Mouse (Mus musculus): ENCODE results near the gene Hapln3.

Hapln3 gene

GRCm38 (mm10) chr7:79130843-79131444 lies at the start of gene Hapln3:
TSS of gene Hapln3 (minus strand) at chr7:79131018.
- peak; percentile 65 for DNase-seq (ENCODE audit: low spot score)

GRCm38 (mm10) chr7:79173800-79174199 lies 43.0 kb upstream of the Hapln3 start:
- no peak for DNase-seq (ENCODE audit: low spot score)

DNA sequence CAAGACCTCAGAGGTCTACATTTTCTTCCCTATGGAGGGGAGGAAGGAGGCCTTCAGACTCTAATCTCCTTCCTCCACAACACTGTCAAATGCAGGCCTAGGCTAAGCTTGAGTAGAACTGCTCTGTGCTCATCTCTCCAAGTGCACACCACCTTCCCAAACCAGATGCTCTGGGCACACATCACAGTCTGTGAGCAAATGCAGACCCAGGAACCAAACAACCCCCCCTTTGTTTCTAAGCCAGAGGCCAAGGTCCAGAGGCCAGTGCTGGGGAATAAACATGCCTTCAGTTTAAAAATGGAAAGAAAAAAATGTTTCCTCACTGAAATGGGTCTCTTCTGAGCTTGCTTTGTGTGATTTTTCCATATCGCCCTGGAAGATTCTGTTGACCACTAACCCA lies 41.0 kb upstream of the Hapln3 start:
- DNase-seq (ENCODE audit: low spot score) = no peak

GRCm38 (mm10) chr7:79167006-79167562 lies 36.3 kb upstream of the Hapln3 start:
- DNase-seq (ENCODE audit: low spot score) = peak; percentile 47

GRCm38 (mm10) chr7:79159406-79159805 lies 28.6 kb upstream of the Hapln3 start:
- no peak for DNase-seq (ENCODE audit: low spot score)

DNA sequence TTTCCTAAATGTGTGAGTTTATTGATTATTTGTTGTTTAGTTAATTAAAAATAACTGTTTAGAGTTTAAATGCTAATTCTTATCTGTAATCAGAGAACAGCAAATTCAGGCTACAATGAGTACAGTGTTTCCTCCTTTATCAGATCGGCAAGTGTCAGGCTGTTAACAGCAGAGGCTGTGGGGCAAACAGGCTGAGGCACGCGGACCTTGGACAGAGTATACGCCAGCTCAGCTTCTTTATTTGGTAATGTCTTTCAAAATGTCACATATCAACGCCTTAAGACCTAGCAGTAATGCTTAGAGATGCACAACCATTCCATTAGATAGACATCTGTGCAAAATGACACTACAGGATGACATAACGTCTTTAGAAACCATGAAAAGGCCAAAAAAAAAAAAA lies 18.7 kb upstream of the Hapln3 start:
- no peak for DNase-seq (ENCODE audit: low spot score)

DNA sequence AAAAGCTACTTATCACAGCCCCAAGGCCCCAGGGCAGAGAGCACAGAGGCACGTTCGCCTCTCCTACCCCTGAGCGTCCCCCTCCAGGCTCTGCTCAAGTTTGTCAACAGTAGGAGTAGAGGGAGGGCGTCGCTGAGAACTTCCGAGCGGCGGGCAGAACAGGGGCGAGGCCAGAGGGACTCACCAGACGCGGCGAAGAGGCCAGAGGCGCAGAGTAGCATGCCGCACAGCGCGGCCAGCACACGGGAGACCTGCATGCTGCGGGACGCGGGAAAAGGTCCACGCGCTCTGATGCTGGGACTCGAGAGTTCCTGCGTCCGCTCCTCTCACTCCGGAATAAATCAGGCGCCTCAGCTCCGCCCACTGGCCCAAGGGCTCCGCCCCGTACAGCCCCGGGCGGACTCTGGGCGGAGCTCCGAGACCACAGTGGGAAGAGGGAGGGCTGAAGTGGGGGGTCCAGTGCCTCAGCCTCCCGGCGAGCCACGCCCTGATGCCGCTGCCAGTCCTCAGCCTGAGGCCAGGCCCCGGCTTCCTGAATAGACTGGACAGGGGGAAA lies 18.0 kb upstream of the Hapln3 start, which contains the start of gene Mfge8:
Gene Mfge8, minus strand, starts transcription at position 350 of the 556 bp plus-strand sequence.
- DNase-seq (ENCODE audit: low spot score) = peak; percentile 96

DNA sequence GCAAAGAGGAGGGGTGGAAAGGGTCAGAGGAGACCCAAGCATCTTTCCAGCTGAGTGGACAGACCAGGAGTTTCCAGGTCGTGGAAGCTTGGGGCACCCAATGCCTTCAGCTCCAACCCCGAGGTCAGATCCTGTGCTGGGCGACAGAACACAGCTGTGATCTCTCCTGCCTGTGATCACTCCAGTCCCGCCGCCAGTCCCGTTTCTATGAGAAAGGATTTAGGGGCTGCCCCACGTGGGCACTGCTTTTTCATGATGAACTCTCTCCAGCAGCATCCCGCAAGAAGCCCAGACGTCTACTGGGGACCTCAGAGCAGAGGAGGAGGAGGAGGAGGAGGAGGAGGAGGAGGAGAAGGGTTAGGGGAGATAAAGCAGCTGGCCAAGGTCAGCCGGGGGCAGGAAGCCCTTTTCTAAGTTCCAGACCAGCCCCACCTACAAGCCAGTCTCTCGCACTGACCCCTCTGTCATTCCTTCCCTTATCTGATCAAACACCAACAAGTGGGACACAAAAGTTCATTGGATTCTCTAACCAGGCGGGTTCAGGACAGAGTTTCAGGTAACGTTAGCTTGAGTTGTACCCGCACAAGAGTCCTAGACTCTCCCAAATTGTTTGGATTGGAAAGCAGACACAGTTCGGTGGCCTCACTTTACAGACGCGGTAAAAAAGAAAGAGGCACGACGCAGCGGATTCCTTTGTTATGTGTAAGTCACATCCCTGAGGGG lies 17.3 kb upstream of the Hapln3 start:
- DNase-seq (ENCODE audit: low spot score) = peak; percentile 55

DNA sequence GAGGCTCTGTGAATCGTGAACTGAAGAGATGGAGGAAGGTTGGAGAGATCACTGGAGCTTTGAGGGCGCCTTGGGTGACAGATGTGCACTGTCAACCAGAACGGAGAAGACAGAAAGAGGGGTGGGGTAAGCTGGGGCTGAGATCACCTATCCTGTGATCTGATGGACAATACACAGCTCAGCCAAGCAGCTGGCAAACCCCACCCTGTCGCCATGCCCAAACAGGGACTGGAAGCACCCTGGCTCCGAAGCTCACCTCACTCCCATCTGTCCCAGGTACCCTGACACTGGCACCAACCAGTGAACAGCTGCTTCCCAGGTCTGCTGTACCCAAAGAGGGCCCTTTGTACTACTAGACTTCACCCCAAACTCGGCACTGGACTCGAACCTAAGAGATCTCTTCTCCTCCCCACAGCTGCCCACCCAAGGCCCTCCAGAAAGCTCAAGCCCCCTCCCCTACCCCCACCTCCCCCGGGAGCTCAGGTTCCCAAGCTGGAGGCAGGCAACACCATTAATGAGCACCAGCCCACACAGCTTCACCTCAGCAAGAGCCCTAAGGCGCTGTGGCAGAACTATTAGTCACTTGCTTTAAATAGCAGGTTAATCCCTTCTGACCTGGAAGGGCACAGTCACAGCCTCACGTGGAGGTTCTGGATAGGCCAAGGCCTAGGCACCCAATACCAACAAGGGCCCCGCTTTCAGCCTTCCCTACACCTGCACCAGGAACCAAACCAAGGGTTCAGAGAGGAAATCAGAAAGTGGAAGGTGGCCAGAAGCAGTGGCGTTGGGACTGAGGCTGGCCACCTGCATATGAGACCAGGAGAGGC lies 16.4 kb upstream of the Hapln3 start:
- no peak for DNase-seq (ENCODE audit: low spot score)

DNA sequence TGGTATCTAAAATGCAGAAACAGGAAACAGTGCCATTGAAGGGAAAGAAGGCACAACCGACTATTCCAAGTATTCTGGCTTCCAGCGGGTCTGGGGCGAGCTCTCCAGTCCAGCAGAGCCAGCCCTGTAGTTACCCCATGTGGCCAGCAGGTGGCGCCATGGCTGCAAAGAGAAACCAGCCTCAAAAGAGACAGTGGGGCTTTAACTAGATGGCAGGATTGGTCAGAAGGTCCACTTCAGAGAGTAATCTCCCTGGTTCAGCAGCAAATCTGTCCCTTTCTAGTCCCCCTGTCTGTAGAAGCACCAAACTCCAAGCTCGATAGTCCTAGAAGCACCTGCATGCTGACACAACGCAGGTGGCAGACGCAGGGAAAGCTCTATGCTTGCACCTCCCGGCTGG lies 10.1 kb upstream of the Hapln3 start:
- DNase-seq (ENCODE audit: low spot score) = peak; percentile 91

GRCm38 (mm10) chr7:79139891-79140591 lies 9.2 kb upstream of the Hapln3 start:
- DNase-seq (ENCODE audit: low spot score) = no peak

- DNase-seq (ENCODE audit: low spot score) = no peak
Observed at GRCm38 (mm10) chr7:79139328-79139824, 8.6 kb upstream of the Hapln3 start.

DNA sequence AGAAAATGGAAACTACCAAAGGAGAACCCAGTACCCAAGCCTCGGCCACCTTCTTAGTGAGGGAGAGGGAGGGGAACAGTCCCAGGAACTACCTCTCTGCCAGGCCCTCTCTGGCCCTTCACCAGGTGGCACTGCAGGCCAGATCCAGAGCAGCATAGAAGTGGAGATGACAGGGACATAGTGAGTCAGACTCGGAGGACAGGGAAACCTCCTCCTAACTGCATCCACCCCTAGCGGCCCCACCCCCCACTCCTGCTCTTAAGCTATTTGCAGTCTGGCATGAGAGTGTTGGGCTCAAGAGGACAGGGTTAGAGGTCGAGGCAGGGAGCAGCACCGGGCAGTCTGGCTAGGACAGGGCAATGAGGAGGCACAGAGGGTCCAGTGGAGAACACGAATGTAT lies 2.6 kb upstream of the Hapln3 start:
- DNase-seq (ENCODE audit: low spot score) = no peak

- DNase-seq (ENCODE audit: low spot score) = no peak
Observed at GRCm38 (mm10) chr7:79130385-79130784, 433 bp downstream of the Hapln3 start.

GRCm38 (mm10) chr7:79129883-79130282 lies 935 bp downstream of the Hapln3 start:
- peak; percentile 60 for DNase-seq (ENCODE audit: low spot score)

DNA sequence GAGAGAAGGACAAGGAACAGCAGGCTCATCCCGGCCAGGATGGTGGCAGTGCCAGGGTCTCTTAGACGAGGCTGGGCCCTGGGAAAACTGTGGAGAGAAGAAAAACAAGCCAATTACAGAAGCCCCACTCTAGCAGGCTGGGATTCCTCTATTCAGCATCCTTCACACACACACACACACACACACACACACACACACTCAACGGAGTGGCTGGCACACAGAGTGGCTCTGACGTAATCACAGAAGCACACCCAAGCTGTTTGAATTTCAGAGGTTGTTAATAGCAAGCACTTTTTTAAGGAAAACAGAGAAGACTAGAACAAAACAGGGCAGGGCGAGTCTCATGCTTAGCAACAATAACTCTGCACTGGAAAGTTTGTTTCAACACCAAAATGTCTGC lies 7.4 kb downstream of the Hapln3 start:
- DNase-seq (ENCODE audit: low spot score) = no peak

DNA sequence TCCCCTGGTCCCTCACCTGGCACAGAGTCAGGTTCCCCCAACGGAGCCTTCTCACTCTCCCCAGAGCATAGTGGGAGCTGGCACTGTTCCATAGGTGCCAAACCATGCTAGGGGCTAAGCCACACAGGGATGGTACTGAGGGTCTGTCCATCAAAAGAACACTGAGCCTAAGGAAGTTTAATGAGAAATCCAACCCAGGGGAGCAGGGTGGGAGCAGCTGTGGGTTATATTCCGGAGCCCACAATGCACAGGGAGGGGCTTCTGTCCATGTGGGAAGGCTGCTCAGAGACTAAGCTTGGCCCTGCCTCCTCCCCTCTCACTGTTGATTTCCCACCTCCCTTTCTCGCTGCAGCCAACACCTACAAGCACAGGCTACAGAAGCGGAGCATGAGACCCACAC lies 17.0 kb downstream of the Hapln3 start:
- DNase-seq (ENCODE audit: low spot score) = no peak

GRCm38 (mm10) chr7:79096492-79096891 lies 34.3 kb downstream of the Hapln3 start:
- DNase-seq (ENCODE audit: low spot score) = no peak

GRCm38 (mm10) chr7:79089111-79089510 lies 41.7 kb downstream of the Hapln3 start:
- peak; percentile 5 for DNase-seq (ENCODE audit: low spot score)

- DNase-seq (ENCODE audit: low spot score) = peak; percentile 85
Observed at GRCm38 (mm10) chr7:79080572-79081399, 50.0 kb downstream of the Hapln3 start.
